Mouse (Mus musculus): Measurements from ENCODE around the gene Fam189a2.
A peak's percentile ranks its signal among the peaks of the same experiment; 100 is the strongest.

Gene Fam189a2

DNA sequence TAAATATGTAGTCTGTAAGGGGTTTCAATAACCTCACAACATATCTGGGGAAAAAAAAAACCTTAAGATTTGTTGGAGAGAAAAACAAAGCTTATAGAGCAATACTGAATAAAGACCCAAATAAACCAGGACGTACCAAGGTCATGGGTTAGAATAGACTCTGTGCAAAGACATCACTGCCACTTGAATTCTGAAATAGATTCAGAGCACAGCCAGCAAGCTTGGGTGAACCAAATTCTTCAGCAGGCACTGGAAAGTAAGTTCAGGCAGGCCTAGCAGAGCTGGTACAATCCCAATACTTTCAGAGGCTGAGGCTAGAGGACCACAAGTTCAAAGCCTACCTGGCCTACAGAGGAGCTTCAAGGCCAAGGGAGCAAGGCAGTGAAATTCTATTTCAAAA is 6.2 kb downstream of the Fam189a2 start:
- DNase-seq: no peak

DNA sequence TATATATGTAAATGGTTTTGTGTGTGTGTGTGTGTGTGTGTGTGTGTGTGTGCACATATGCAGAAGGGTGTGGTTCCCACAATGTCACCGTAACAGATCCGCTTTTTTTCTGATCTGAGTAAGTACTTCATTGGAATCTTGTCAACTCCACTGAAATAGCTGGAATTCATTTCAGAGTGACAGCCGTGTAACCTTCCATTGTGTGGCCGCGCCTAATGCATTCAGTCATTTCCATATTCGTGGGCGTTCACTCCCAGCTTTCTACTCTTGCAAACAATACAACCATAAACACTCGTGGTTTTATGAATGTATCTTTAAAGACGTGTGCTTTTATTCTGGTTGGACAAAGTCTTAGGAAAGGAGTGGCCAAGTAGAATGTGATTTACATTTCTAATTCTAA is 6.7 kb downstream of the Fam189a2 start:
- DNase-seq: no peak

GRCm38 (mm10) chr19:24023351-24023750 is 7.5 kb downstream of the Fam189a2 start:
- no peak for DNase-seq

DNA sequence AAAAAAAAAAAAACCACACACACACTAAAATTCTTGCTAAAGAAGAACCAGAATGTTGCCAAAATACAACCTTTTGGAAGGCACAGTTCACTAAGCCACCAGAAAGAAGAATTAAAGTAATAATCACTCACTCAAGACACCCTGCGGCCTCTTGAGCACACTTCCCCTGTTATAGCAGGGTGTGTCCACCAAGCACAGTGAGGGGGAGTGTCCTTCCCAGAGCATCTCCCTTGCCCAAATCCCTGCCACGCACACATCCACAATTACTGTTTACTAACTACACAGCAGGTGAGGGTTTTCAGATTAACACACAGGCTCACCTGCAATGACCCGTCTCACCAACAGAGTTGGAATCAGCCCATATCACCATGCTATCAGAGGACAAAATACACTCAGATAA is 8.0 kb downstream of the Fam189a2 start:
- DNase-seq: no peak

GRCm38 (mm10) chr19:24022301-24022700 is 8.5 kb downstream of the Fam189a2 start:
- DNase-seq: no peak

DNA sequence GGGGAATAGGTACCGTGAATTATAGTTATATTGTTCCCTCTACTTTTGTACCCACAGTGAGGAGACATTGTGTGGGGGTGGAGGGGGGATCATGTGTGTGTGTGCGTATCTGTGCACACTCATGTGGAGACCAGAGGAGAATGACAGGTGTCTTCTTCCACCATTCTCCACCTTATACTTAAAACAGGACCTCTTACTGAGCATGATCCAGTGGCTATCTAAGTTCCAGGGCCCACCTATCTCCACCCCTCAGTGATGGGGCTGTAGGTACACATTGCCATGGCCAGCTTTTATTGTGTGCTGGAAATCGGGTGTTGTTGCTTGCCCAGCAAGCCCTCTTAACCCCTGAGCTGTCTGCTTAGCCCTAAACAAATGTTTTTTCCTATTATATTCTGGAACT is 10.1 kb downstream of the Fam189a2 start:
- no peak for DNase-seq

- no peak for DNase-seq
Measured at GRCm38 (mm10) chr19:24019609-24020008, 11.2 kb downstream of the Fam189a2 start.

GRCm38 (mm10) chr19:24018396-24018795 is 12.4 kb downstream of the Fam189a2 start:
- no peak for DNase-seq

GRCm38 (mm10) chr19:24017892-24018291 is 12.9 kb downstream of the Fam189a2 start:
- DNase-seq: no peak

DNA sequence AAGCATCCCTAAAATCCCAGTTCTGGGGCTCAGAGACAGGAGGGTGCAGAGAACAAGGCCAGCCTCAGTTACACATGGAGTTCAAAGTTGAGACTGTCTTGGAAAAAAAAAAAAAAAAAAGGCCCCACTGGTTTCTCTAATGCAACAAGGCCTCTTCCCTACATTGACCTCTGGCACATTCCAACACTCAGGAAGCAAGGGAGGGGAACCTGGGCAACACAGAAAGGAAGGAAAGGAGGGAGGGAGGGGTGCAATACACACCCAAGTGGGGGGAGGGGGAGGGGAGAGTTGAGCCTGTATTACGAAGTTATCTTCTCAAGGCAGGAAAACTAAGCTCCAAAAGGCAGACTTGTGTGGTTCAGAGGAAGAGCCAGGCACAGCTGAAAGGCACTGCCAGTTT is 13.4 kb downstream of the Fam189a2 start:
- DNase-seq: no peak

DNA sequence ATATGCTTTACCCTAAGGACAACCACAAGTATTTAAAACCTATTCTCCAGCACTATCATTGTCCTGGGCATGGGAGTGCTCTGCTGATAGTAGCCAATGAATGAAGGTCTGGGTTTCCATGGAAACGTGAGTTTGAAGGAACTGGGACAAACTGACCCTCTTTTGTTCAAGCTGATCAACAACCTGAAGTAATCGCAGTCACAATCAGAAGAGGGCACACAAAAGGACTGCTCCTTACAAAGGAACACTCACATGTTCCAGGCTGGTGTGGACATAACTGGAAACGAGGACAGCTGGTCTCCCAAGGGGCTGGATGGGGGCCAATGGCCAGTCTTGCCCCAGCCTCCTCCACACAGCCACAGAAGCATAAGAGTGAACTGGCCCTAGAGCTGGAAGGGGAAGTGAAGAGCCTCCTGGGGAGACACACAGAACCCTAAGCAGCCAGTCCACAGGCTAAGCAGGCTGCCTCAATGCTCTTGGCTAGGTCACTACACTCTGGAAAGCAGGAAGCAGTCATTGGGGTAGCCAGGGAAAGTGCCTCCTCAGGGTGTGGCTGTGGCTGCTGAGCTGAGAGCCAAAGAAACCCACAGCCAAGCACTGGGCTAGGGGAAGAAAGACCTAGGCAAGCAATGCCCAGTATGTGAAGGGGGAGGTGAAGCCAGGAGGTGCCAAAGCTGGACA is 14.0 kb downstream of the Fam189a2 start:
- peak; percentile 57 to 72 for DNase-seq

- no peak for DNase-seq
Measured at GRCm38 (mm10) chr19:24013241-24013640, 17.6 kb downstream of the Fam189a2 start.

- DNase-seq: no peak
Measured at GRCm38 (mm10) chr19:24012479-24012878, 18.3 kb downstream of the Fam189a2 start.

DNA sequence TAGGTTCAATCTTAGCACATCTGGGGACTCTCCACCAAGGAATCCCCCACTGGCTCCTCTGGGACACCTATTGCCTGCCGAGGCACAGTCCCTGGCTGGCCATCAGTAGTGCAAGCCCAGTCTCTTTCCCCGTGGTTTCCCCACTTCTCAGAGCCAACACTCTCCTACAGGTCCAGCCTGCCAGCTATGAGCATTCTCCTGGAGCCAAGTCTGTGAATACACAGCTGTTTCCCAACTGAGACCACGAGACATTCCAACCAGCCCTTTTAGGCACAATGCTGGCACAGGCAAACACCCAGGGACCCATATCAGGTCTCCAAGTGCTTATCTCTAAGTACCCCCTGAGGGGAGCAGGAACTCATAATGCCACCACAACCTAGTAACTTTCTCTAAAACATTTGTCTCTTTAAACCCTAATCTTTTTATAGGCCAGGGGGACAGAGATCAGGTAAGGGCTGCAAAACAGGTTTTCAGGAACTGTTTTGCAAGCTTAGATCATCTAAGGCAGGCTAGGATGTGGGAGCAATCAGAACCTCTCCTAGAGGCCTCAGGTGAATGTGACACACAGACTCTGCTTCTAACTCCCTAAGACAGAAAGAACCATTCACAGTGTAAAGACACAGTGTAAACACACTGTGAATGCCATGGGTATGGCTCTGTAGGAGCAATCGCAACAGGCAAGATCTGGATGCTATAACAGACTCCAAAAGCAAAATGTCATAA is 23.0 kb downstream of the Fam189a2 start:
- peak; percentile 19 to 26 for DNase-seq

GRCm38 (mm10) chr19:24007002-24007637 is 23.7 kb downstream of the Fam189a2 start:
- peak; percentile 56 to 59 for DNase-seq

DNA sequence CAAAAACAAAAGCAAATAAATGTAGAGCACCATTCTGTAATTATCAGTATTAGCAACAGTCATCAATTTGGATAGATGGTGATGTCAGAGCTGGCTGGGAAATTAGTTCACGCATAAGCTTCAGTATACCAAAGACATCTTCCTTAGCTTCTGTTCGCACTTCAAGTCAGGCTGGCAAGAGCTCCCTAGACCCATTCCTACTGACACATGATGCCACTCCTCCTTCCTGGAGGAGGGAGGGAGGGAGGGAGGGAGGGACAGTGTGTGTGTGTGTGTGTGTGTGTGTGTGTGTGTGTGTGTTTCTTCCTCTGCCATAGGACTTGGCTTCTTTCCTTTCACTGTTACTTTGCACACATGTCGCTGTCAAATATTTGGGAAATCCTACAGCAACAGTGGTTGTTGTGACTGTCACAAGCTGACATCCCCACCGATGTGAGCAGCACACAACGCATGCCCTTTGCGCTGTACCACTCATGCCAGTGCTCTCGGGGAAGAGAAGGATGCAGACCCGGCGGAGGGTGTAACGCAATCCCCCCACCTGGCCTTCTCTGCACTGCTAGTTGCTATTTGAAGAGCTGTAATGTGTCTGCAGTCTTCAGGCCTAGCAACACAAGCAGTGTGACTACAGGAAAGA is 34.9 kb downstream of the Fam189a2 start:
- no peak for DNase-seq

GRCm38 (mm10) chr19:23988166-23988565 is 42.7 kb downstream of the Fam189a2 start:
- DNase-seq: no peak

- no peak for DNase-seq
Measured at GRCm38 (mm10) chr19:23987291-23987690, 43.5 kb downstream of the Fam189a2 start.

DNA sequence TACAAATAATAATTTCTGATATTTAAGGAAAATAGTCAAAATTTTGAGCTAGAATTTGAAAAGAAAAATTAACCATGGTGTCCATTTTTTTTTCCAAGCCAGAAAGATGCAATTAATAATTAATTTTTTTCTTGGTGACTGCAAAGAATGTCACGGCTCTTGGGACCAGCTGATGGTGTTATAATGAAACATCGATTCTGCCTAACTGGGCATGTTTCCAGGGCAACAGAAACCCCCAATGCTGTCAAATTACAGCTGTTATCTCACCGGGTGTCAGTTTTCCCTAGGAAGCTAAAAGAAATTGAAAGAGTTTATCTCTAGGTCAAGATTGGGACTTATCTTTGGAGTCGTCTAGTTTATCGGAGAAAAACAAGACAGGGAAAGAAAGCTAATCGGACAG is 46.6 kb downstream of the Fam189a2 start:
- no peak for DNase-seq

DNA sequence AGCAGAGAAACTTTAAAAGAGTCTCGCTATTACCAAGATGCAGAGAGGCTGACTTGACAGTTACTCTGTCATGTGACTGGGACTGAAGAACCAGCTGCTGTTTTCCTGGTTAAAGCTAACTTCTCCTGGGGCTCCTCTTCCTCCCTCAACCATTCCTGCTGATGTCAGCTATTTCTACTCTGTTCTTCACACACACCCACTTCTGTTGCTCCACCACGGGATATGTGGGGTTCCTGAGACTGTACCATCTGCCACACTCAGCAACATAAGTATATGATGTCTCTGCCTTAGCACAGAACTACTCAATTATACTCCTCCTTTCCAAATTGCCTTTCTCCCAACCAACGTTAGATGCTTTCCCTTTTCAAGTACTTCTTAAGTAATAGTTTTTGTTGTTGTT is 50.2 kb downstream of the Fam189a2 start:
- no peak for DNase-seq

DNA sequence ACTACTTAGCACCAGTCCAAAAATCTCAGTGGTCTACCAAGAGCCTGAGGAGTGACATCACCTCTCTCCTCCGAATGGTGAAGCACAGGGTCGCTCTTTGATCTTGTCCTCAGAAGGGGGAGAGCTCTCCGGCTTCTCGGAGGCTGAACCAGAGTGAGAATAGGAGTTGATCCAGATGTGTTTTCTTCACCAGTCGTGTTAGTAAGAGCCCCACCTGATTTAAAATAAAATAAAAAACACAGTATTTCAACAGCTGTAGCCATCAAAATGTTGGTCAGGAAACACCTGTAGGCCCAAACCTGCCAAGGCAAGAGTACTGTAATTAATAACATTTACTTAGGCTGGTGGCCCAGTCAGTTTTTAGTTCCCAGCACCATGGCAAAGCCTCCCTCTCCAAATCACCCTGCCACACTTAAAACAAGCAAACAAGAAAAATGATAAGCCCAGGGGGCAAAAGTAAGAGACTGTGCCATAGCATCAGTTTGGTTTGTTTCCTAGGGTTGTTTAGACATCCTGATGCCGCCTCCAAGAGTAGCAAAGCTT is 52.8 kb downstream of the Fam189a2 start:
- DNase-seq: no peak

GRCm38 (mm10) chr19:23972881-23973649 is 57.8 kb downstream of the Fam189a2 start:
- DNase-seq: peak; percentile 60 to 66

Measured in cerebellum, postnatal 10 days (tissue).